Mouse (Mus musculus) midbrain, embryonic 14.5 days (tissue): Measurements from ENCODE around the gene Mterf2. TPM values are rescaled to one million over a fixed set of nuclear protein-coding genes. Genes with fewer than 3 reads are reported as not detected.

Experiments
- ATAC-seq: fragments of 200-750 bp; cut with Nextera tagmentation; 2 replicates; pipeline ENCODE4 v1.8.0; 2017; ENCODE audit warnings: moderate number of reproducible peaks, moderate library complexity; ENCODE audit not compliant: low FRiP score, low TSS enrichment
- DNase-seq: peaks from one replicate; pipeline ENCODE4 v3.0.0-alpha.2; 2015
- H3K27ac ChIP-seq: fragments of 300-500 bp; sonication (generic); replicated peaks from 2 replicates; pipeline ENCODE4 v1.5.1; 2014; ENCODE audit warnings: mild to moderate bottlenecking, low read depth, low read length, moderate library complexity
- H3K27me3 ChIP-seq: fragments of 300-500 bp; sonication (generic); 2 replicates; pipeline ENCODE4 v1.6.1; 2014; ENCODE audit warnings: low read length, control low read depth, mixed read lengths; ENCODE audit not compliant: control insufficient read depth, insufficient read depth
- H3K36me3 ChIP-seq: fragments of 300-500 bp; sonication (generic); 2 replicates; pipeline ENCODE4 v1.6.1; 2014; ENCODE audit warnings: low read length, control low read depth; ENCODE audit not compliant: control insufficient read depth, insufficient read depth
- H3K4me1 ChIP-seq: fragments of 300-500 bp; sonication (generic); 2 replicates; pipeline ENCODE4 v1.6.1; 2014; ENCODE audit warnings: mild to moderate bottlenecking, antibody characterized with exemption, low read length, control low read depth; ENCODE audit not compliant: control insufficient read depth, insufficient read depth
- H3K4me2 ChIP-seq: fragments of 300-500 bp; sonication (generic); 2 replicates; pipeline ENCODE4 v1.6.1; 2014; ENCODE audit warnings: mild to moderate bottlenecking, low read length, moderate library complexity
- H3K4me3 ChIP-seq: fragments of 300-500 bp; sonication (generic); replicated peaks from 2 replicates; pipeline ENCODE4 v1.5.1; 2014; ENCODE audit warnings: low read depth, low read length
- H3K9ac ChIP-seq: fragments of 300-500 bp; sonication (generic); replicated peaks from 2 replicates; pipeline ENCODE4 v1.6.1; 2014; ENCODE audit warnings: mild to moderate bottlenecking, low read length, moderate library complexity
- H3K9me3 ChIP-seq: fragments of 300-500 bp; sonication (generic); 2 replicates; pipeline ENCODE4 v1.6.1; 2016; ENCODE audit warnings: low read length, control low read depth, mixed read lengths; ENCODE audit not compliant: control insufficient read depth
- WGBS: fragments of 180-500 bp; shearing (Covaris S2); extraction: QIAGEN DNeasy Blood & Tissue Kit; methylation state at CpG from one replicate; pipeline ENCODE4 v1.1.7; 2014; 5-methylcytosine and 5-hydroxymethylcytosine counted together
- polyA plus RNA-seq: library from polyadenylated mRNA; unstranded; fragments of >200 nt; fragmentation: Nextera tagmentation; extraction: Ambion mirVana; gene quantifications from 2 replicates; pipeline ENCODE4 v1.2.1, GENCODE M21; 2014

Gene Mterf2
- polyA plus RNA-seq, 1 experiment from 2014 or later = 35.7 TPM

- Histone ChIP-seq H3K27ac (no peak overlapping the region), H3K27me3 (no peaks in the 10 kb centered on the region), H3K4me1 (no peaks in the 10 kb centered on the region), H3K9me3 (no peaks in the 10 kb centered on the region), H3K4me3 (no peak overlapping the region), H3K4me2 (no peak overlapping the region), H3K36me3 (peaks cover 35% of the 10 kb centered on the region), H3K9ac (no peak overlapping the region)
- no peak for ATAC-seq
- 95% methylated on average over 5 of the region's 5 CpGs for WGBS
- no peak for DNase-seq
Observed at GRCm38 (mm10) chr10:85149226-85149625, 21.4 kb upstream of the Mterf2 start.

- H3K27me3 ChIP-seq = no peaks in the 10 kb centered on the region
- no peak overlapping the region for H3K4me2 ChIP-seq
- no peaks in the 10 kb centered on the region for H3K4me1 ChIP-seq
- no peak overlapping the region for H3K27ac ChIP-seq
- H3K9ac ChIP-seq = no peak overlapping the region
- 87% methylated on average over 14 of the region's 14 CpGs for WGBS
- peaks cover 54% of the 10 kb centered on the region for H3K36me3 ChIP-seq
- DNase-seq (no peak), ATAC-seq (no peak)
- H3K9me3 ChIP-seq = no peaks in the 10 kb centered on the region
- no peak overlapping the region for H3K4me3 ChIP-seq
Observed at GRCm38 (mm10) chr10:85146282-85146681, 18.5 kb upstream of the Mterf2 start.

- H3K4me3 ChIP-seq = no peak overlapping the region
- peaks cover 29% of the 10 kb centered on the region for H3K36me3 ChIP-seq
- H3K9ac ChIP-seq = no peak overlapping the region
- H3K4me1 ChIP-seq = no peaks in the 10 kb centered on the region
- H3K27ac ChIP-seq = no peak overlapping the region
- H3K4me2 ChIP-seq = no peak overlapping the region
- no peak for ATAC-seq
- DNase-seq = no peak
- no peaks in the 10 kb centered on the region for H3K27me3 ChIP-seq
- no peaks in the 10 kb centered on the region for H3K9me3 ChIP-seq
- 91% methylated on average over 9 of the region's 9 CpGs for whole genome bisulfite sequencing
Observed at GRCm38 (mm10) chr10:85141465-85141864, 13.6 kb upstream of the Mterf2 start.

- Histone ChIP-seq H3K4me2 (no peak overlapping the region), H3K9ac (no peak overlapping the region), H3K27me3 (no peaks in the 10 kb centered on the region), H3K27ac (no peak overlapping the region), H3K36me3 (peaks cover 19% of the 10 kb centered on the region), H3K4me3 (no peak overlapping the region), H3K4me1 (no peaks in the 10 kb centered on the region), H3K9me3 (no peaks in the 10 kb centered on the region)
- WGBS = 92% methylated on average over 6 of the region's 6 CpGs
- DNase-seq (no peak), ATAC-seq (no peak)
Observed at GRCm38 (mm10) chr10:85136573-85136972, 8.7 kb upstream of the Mterf2 start.

- 29% methylated on average over 7 of the region's 7 CpGs for WGBS
- no peak for ATAC-seq
- no peaks in the 10 kb centered on the region for H3K9me3 ChIP-seq
- H3K9ac ChIP-seq = no peak overlapping the region
- peak overlapping the region; percentile 77 for H3K4me2 ChIP-seq
- peaks cover 15% of the 10 kb centered on the region for H3K4me1 ChIP-seq
- no peak for DNase-seq
- H3K4me3 ChIP-seq = peak overlapping the region; percentile 68
- no peaks in the 10 kb centered on the region for H3K27me3 ChIP-seq
- peaks cover 19% of the 10 kb centered on the region for H3K36me3 ChIP-seq
- 0 out of 2 replicates have a peak overlapping the region, but pooled peaks have one; percentile 5 for H3K27ac ChIP-seq
Observed at GRCm38 (mm10) chr10:85128453-85128852, 626 bp upstream of the Mterf2 start.

GRCm38 (mm10) chr10:85125184-85125583, 2.6 kb downstream of the Mterf2 start:
- Histone ChIP-seq H3K9me3 (no peaks in the 10 kb centered on the region), H3K4me3 (no peak overlapping the region), H3K27me3 (no peaks in the 10 kb centered on the region), H3K4me1 (peaks cover 15% of the 10 kb centered on the region), H3K9ac (no peak overlapping the region), H3K36me3 (peaks cover 29% of the 10 kb centered on the region), H3K4me2 (no peak overlapping the region), H3K27ac (no peak overlapping the region)
- WGBS = 86% methylated on average over 13 of the region's 13 CpGs
- no peak for ATAC-seq
- no peak for DNase-seq

- DNase-seq (no peak), ATAC-seq (no peak)
- H3K36me3 ChIP-seq = peaks cover 28% of the 10 kb centered on the region
- H3K9me3 ChIP-seq = no peaks in the 10 kb centered on the region
- H3K27ac ChIP-seq = no peak overlapping the region
- H3K4me1 ChIP-seq = no peaks in the 10 kb centered on the region
- WGBS = 92% methylated on average over 4 of the region's 4 CpGs
- H3K9ac ChIP-seq = no peak overlapping the region
- H3K4me2 ChIP-seq = no peak overlapping the region
- H3K27me3 ChIP-seq = no peaks in the 10 kb centered on the region
- no peak overlapping the region for H3K4me3 ChIP-seq
Observed at GRCm38 (mm10) chr10:85114409-85114808, 13.4 kb downstream of the Mterf2 start.

GRCm38 (mm10) chr10:85103085-85103885, 24.5 kb downstream of the Mterf2 start:
- Histone ChIP-seq H3K27me3 (no peaks in the 10 kb centered on the region), H3K36me3 (no peaks in the 10 kb centered on the region), H3K9me3 (no peaks in the 10 kb centered on the region), H3K4me1 (peaks cover 11% of the 10 kb centered on the region; the same call in 1 of the 2 replicates), H3K9ac (peak overlapping the region; percentile 85), H3K4me3 (peak overlapping the region; percentile 95), H3K4me2 (peak overlapping the region; percentile 69), H3K27ac (peak overlapping the region; percentile 89)
- WGBS = under 1% methylated on average over 34 of the region's 34 CpGs
- peak; percentile 32; the same call in 1 of the 2 replicates for ATAC-seq
- DNase-seq = peak; percentile 44
